Mouse (Mus musculus): ENCODE measurements around the gene Rybp. TPM values are rescaled to one million over a fixed set of nuclear protein-coding genes. Genes with fewer than 3 reads are reported as not detected.

Gene Rybp
- polyA plus RNA-seq, 1 experiment from 2014 or later = 13.1 TPM

DNA sequence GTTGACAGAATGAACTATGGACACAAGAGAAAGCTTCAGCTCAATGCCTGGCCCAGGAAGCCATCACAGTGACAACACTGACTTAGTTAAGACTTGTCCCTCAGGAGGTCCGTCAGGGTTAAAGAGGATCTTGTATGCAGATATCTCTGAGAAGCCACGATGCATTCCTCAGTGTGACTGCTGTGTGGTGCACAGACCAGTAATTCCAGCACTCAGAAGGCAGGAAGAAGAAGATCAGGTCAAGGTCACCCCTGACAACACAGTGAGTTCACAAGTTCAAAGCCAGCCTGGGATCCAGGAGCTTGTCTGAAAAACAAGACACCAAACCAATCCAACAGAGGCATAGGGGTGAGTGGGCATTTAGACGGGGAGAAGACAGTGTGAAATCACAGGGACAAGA lies 67.3 kb downstream of the Rybp start:
- ATAC-seq (ENCODE audit: low read depth) = no peak

DNA sequence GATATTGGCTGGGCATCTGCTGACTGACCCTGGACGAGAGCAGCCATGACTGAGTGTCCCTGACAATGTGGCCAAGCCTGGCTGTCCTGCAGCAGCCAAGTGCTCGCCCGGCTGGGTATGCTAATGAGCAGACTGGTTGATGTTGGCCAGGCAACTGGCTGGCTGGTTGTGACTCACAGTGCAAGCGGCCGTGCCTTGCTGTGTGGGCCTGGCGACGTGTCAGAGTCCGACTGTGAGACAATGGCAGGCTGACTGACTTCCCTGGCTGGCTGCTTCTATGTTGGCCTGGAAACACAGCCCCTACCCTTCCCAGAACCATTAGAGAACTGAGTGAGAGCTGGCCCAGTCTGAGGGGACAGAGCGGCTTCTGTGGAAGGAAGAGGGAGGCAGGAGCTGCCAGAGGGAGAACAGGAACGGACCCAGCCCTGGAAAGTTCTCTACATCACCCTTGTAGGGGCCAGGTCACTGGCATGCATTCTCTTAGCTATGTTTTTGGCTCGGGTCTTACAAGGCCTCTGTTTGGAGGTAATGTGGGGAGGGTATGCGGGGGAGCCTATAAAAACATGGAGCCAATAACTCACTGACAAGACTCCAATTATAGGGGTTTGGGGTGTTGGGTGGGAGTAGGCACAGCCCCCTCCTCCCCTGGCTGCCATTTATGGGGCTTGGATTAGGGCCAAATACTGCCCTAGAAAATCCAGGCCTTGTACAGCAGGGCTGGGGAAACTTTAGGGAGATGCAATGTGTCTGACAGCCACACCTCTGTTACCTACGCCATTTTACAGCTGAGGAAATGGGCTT lies 68.5 kb downstream of the Rybp start:
- 23% methylated on average over 13 of the region's 13 CpGs for WGBS
- no peak overlapping the region for H3K4me2 ChIP-seq (ENCODE audit: low read depth, low read length)
- H3K9ac ChIP-seq (replicated peaks; ENCODE audit: low read depth, low read length) = no peak overlapping the region
- no peaks in the 10 kb centered on the region for H3K9me3 ChIP-seq (ENCODE audit: control insufficient read depth, low read length)
- no peak overlapping the region for H3K4me3 ChIP-seq (ENCODE audit: low read depth, low read length)
- peak; percentile 90 for ATAC-seq (ENCODE audit: low read depth)
- peaks cover 11% of the 10 kb centered on the region for H3K4me1 ChIP-seq (ENCODE audit: control insufficient read depth, insufficient read depth, low read length)
- H3K36me3 ChIP-seq (ENCODE audit: control insufficient read depth, insufficient read depth, low read length) = no peaks in the 10 kb centered on the region
- H3K27ac ChIP-seq (ENCODE audit: low read depth, low read length) = no peak overlapping the region; the same call in 1 of the 2 replicates
- peaks cover 2% of the 10 kb centered on the region; the same call in 1 of the 2 replicates for H3K27me3 ChIP-seq (ENCODE audit: control insufficient read depth, insufficient read depth, low read length)

More for the DNA sequence above, 67.3 kb downstream of the Rybp start:
- Histone ChIP-seq H3K36me3 (ENCODE audit: control insufficient read depth, insufficient read depth, low read length) (no peaks in the 10 kb centered on the region), H3K4me1 (ENCODE audit: control insufficient read depth, insufficient read depth, low read length) (peaks cover 11% of the 10 kb centered on the region), H3K27me3 (ENCODE audit: control insufficient read depth, insufficient read depth, low read length) (no peaks in the 10 kb centered on the region), H3K27ac (ENCODE audit: low read depth, low read length) (no peak overlapping the region), H3K4me3 (ENCODE audit: low read depth, low read length) (no peak overlapping the region), H3K9me3 (ENCODE audit: control insufficient read depth, low read length) (no peaks in the 10 kb centered on the region), H3K4me2 (ENCODE audit: low read depth, low read length) (no peak overlapping the region), H3K9ac (replicated peaks; ENCODE audit: low read depth, low read length) (no peak overlapping the region)
- WGBS = 79% methylated on average over 3 of the region's 3 CpGs

DNA sequence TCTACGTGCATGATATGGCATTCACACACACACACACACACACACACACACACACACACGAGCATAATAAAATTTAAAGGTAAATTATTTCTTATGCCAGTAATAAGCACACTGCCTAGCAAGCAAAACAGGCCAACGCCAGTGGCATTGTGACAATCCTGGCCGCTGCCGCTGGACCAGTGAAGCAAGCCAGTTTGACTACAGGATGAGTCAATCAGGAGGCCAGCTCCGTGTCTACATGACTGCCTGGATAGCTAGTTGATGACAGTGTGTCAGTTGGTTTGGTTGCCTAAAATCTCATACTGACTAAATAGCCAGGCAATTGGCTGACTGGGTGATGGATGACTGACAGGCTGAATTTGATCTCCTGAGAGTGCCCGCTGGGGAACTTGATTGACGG lies 69.8 kb downstream of the Rybp start:
- peaks cover 2% of the 10 kb centered on the region; the same call in 1 of the 2 replicates for H3K27me3 ChIP-seq (ENCODE audit: control insufficient read depth, insufficient read depth, low read length)
- no peak overlapping the region for H3K27ac ChIP-seq (ENCODE audit: low read depth, low read length)
- H3K4me2 ChIP-seq (ENCODE audit: low read depth, low read length) = no peak overlapping the region
- no peaks in the 10 kb centered on the region for H3K9me3 ChIP-seq (ENCODE audit: control insufficient read depth, low read length)
- no peak overlapping the region for H3K9ac ChIP-seq (replicated peaks; ENCODE audit: low read depth, low read length)
- 78% methylated on average over 8 of the region's 8 CpGs for WGBS
- no peak overlapping the region for H3K4me3 ChIP-seq (ENCODE audit: low read depth, low read length)
- H3K4me1 ChIP-seq (ENCODE audit: control insufficient read depth, insufficient read depth, low read length) = peaks cover 16% of the 10 kb centered on the region
- no peaks in the 10 kb centered on the region for H3K36me3 ChIP-seq (ENCODE audit: control insufficient read depth, insufficient read depth, low read length)
- no peak for ATAC-seq (ENCODE audit: low read depth)

DNA sequence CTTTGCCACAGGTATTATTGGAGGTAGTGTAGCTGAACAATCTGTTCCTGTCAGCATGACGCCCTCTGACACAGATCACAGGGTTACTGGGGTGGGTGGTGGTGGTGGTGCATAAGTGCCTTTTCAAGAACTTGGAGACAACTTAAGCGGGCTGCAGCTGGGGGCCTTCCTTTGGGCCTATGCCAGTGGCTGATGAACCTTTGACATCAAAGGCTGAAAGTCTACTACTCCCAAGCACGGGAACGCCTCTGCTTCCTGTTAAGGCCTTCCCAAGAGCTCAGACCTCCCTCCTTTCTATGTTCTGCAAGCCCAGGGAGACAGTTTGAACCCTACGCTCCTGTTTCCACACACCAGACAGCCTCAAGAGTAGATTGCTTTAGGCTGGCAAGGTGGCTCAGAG lies 70.3 kb downstream of the Rybp start:
- WGBS = 79% methylated on average over 5 of the region's 5 CpGs
- no peaks in the 10 kb centered on the region for H3K9me3 ChIP-seq (ENCODE audit: control insufficient read depth, low read length)
- peaks cover 2% of the 10 kb centered on the region; the same call in 1 of the 2 replicates for H3K27me3 ChIP-seq (ENCODE audit: control insufficient read depth, insufficient read depth, low read length)
- no peak overlapping the region for H3K4me2 ChIP-seq (ENCODE audit: low read depth, low read length)
- no peak for ATAC-seq (ENCODE audit: low read depth)
- peaks cover 16% of the 10 kb centered on the region for H3K4me1 ChIP-seq (ENCODE audit: control insufficient read depth, insufficient read depth, low read length)
- H3K36me3 ChIP-seq (ENCODE audit: control insufficient read depth, insufficient read depth, low read length) = no peaks in the 10 kb centered on the region
- no peak overlapping the region for H3K9ac ChIP-seq (replicated peaks; ENCODE audit: low read depth, low read length)
- H3K27ac ChIP-seq (ENCODE audit: low read depth, low read length) = no peak overlapping the region
- no peak overlapping the region for H3K4me3 ChIP-seq (ENCODE audit: low read depth, low read length)

DNA sequence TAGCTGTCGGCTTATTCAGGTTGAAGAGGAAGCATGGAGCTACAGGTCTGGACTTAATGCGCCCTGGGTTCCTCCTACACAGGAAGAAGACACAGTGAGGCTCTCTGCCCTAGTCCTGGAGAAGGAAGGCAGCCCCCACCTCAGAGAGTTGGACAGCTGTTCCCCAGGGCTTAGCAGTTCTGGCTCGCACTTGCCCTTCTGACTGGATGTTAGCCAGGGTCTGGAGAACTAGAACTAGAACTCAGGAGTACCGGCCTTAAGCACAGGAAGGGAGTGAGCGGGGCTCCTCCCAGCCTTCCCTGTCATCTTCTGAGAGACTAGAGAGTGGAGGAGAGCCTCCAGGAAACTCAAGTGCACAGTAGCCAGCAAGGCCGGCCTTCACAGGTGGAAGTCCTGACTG lies 71.5 kb downstream of the Rybp start:
- 69% methylated on average over 6 of the region's 6 CpGs for WGBS
- no peak overlapping the region for H3K27ac ChIP-seq (ENCODE audit: low read depth, low read length)
- no peaks in the 10 kb centered on the region for H3K9me3 ChIP-seq (ENCODE audit: control insufficient read depth, low read length)
- H3K9ac ChIP-seq (replicated peaks; ENCODE audit: low read depth, low read length) = no peak overlapping the region
- H3K27me3 ChIP-seq (ENCODE audit: control insufficient read depth, insufficient read depth, low read length) = peaks cover 2% of the 10 kb centered on the region; the same call in 1 of the 2 replicates
- ATAC-seq (ENCODE audit: low read depth) = no peak
- H3K36me3 ChIP-seq (ENCODE audit: control insufficient read depth, insufficient read depth, low read length) = no peaks in the 10 kb centered on the region
- peaks cover 16% of the 10 kb centered on the region for H3K4me1 ChIP-seq (ENCODE audit: control insufficient read depth, insufficient read depth, low read length)
- H3K4me2 ChIP-seq (ENCODE audit: low read depth, low read length) = no peak overlapping the region
- H3K4me3 ChIP-seq (ENCODE audit: low read depth, low read length) = no peak overlapping the region

DNA sequence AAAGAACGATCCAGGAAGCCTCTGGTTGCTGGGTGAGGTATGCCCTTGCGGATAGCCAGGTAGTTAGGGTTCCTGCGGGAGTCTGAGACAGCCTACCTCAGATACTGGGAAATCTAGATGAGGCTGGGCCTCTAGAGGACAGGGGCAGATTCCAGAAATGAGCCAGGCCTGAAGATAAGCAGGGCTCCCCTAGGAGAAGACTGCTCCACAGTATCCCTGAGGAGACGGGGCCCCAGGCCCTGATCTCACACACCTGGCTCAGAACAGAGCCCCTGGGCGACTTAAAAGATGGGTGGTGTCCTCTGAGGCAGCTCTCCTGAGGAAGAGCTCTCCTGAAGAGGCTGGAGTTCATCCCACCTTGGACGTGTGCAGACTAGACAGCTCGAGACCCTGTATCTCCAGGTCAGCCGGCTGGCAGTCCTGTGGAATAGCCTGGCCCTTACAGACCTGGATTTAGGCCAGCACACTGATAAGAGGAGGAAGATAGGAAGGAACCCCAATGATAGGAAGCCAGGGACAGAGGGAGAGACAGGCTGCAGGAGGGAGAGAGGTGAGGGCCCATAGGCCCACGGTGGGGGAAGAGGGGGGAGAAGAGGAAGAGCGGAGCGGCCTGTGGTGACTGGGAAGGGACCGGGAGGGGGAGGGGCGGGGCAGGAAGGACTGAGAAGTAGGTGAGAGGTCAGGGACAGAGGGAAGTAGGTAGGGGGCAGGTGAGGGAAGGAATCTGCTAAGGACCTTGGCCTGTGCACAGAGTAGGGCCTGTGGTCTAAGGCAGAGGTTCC lies 73.0 kb downstream of the Rybp start:
- no peak for ATAC-seq (ENCODE audit: low read depth)
- WGBS = 60% methylated on average over 12 of the region's 13 CpGs
- Histone ChIP-seq H3K9me3 (ENCODE audit: control insufficient read depth, low read length) (no peaks in the 10 kb centered on the region), H3K27me3 (ENCODE audit: control insufficient read depth, insufficient read depth, low read length) (peaks cover 2% of the 10 kb centered on the region; the same call in 1 of the 2 replicates), H3K36me3 (ENCODE audit: control insufficient read depth, insufficient read depth, low read length) (no peaks in the 10 kb centered on the region), H3K9ac (replicated peaks; ENCODE audit: low read depth, low read length) (no peak overlapping the region), H3K4me1 (ENCODE audit: control insufficient read depth, insufficient read depth, low read length) (peaks cover 14% of the 10 kb centered on the region), H3K4me2 (ENCODE audit: low read depth, low read length) (no peak overlapping the region), H3K27ac (ENCODE audit: low read depth, low read length) (no peak overlapping the region), H3K4me3 (ENCODE audit: low read depth, low read length) (no peak overlapping the region)

DNA sequence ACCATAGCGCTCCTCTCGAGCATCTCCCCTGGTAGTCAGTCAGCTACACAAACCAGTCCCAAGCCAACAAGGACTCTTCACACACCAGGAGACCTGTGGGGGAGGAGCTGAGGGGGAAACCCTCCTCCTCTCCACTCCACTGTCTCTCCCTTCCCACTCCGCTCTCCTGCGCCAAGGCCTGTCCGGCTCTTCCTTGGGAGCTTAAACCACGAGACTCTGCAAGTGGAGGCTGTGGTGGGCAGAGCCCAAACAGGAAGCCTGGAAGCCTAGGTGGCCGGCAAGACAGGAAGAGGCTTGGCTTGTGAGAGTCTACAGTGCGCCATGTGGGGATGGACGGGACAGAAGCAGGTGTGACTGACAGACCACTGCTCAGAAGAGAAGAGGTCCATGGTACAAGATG lies 73.7 kb downstream of the Rybp start:
- no peak for ATAC-seq (ENCODE audit: low read depth)

DNA sequence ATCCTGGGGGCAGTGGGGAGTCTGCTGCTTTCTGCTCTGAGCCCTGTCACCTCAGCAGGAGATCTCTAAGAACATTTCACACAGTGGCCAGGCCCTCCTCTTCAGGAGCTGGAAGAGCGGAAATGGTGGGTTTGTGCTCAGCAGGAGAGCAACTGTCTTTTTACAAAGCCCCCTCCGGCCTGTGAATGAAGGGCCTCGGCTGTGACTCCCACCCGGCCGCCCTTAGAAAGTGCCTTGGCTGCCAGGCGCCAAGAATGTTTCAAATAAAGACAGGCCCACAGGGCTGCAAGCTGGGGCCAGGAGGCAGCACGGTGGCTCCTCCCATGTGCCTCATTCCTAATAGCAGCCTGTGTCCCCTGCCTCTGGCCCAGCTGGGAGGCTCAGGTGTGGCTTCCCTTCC lies 74.5 kb downstream of the Rybp start:
- Histone ChIP-seq H3K9ac (replicated peaks; ENCODE audit: low read depth, low read length) (no peak overlapping the region), H3K4me3 (ENCODE audit: low read depth, low read length) (no peak overlapping the region), H3K27ac (ENCODE audit: low read depth, low read length) (no peak overlapping the region), H3K36me3 (ENCODE audit: control insufficient read depth, insufficient read depth, low read length) (no peaks in the 10 kb centered on the region), H3K4me2 (ENCODE audit: low read depth, low read length) (no peak overlapping the region), H3K4me1 (ENCODE audit: control insufficient read depth, insufficient read depth, low read length) (peaks cover 6% of the 10 kb centered on the region), H3K9me3 (ENCODE audit: control insufficient read depth, low read length) (no peaks in the 10 kb centered on the region), H3K27me3 (ENCODE audit: control insufficient read depth, insufficient read depth, low read length) (peaks cover 7% of the 10 kb centered on the region; the same call in 1 of the 2 replicates)
- ATAC-seq (ENCODE audit: low read depth) = peak; percentile 45; the same call in 1 of the 2 replicates
- WGBS = 5% methylated on average over 7 of the region's 7 CpGs

More for the DNA sequence above, 73.7 kb downstream of the Rybp start:
- H3K36me3 ChIP-seq (ENCODE audit: control insufficient read depth, insufficient read depth, low read length) = no peaks in the 10 kb centered on the region
- H3K9me3 ChIP-seq (ENCODE audit: control insufficient read depth, low read length) = no peaks in the 10 kb centered on the region
- no peak overlapping the region for H3K27ac ChIP-seq (ENCODE audit: low read depth, low read length)
- H3K4me2 ChIP-seq (ENCODE audit: low read depth, low read length) = no peak overlapping the region
- H3K9ac ChIP-seq (replicated peaks; ENCODE audit: low read depth, low read length) = no peak overlapping the region
- H3K4me1 ChIP-seq (ENCODE audit: control insufficient read depth, insufficient read depth, low read length) = peaks cover 6% of the 10 kb centered on the region
- 70% methylated on average over 9 of the region's 9 CpGs for WGBS
- peaks cover 3% of the 10 kb centered on the region; the same call in 1 of the 2 replicates for H3K27me3 ChIP-seq (ENCODE audit: control insufficient read depth, insufficient read depth, low read length)
- H3K4me3 ChIP-seq (ENCODE audit: low read depth, low read length) = no peak overlapping the region

DNA sequence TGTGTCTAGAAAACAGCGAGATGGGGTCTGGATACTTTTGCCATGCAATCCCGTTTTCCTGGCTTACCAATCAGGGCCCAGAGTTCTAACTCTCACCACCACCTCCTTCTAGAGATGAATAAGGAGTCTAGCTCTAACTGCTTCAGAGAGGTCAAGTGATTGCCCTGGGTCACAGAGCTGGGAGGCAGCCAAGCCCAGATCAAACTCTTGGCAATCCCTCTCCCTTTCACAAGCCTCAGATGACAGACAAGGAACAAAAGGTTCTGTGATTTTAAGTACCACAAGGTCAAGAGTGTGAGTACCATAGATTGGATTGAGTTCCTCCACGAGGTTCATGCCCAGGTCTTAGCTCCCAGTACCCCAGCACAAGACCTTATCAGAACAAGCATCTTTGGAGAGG lies 75.6 kb downstream of the Rybp start:
- WGBS = 77% methylated on average over 3 of the region's 3 CpGs
- Histone ChIP-seq H3K9me3 (ENCODE audit: control insufficient read depth, low read length) (no peaks in the 10 kb centered on the region), H3K4me1 (ENCODE audit: control insufficient read depth, insufficient read depth, low read length) (peaks cover 9% of the 10 kb centered on the region), H3K4me3 (ENCODE audit: low read depth, low read length) (no peak overlapping the region), H3K4me2 (ENCODE audit: low read depth, low read length) (no peak overlapping the region), H3K36me3 (ENCODE audit: control insufficient read depth, insufficient read depth, low read length) (no peaks in the 10 kb centered on the region), H3K27me3 (ENCODE audit: control insufficient read depth, insufficient read depth, low read length) (peaks cover 7% of the 10 kb centered on the region; the same call in 1 of the 2 replicates), H3K27ac (ENCODE audit: low read depth, low read length) (no peak overlapping the region), H3K9ac (replicated peaks; ENCODE audit: low read depth, low read length) (no peak overlapping the region)
- ATAC-seq (ENCODE audit: low read depth) = no peak
